Mouse (Mus musculus): Measurements from ENCODE around the gene Limk1.

Limk1 gene

DNA sequence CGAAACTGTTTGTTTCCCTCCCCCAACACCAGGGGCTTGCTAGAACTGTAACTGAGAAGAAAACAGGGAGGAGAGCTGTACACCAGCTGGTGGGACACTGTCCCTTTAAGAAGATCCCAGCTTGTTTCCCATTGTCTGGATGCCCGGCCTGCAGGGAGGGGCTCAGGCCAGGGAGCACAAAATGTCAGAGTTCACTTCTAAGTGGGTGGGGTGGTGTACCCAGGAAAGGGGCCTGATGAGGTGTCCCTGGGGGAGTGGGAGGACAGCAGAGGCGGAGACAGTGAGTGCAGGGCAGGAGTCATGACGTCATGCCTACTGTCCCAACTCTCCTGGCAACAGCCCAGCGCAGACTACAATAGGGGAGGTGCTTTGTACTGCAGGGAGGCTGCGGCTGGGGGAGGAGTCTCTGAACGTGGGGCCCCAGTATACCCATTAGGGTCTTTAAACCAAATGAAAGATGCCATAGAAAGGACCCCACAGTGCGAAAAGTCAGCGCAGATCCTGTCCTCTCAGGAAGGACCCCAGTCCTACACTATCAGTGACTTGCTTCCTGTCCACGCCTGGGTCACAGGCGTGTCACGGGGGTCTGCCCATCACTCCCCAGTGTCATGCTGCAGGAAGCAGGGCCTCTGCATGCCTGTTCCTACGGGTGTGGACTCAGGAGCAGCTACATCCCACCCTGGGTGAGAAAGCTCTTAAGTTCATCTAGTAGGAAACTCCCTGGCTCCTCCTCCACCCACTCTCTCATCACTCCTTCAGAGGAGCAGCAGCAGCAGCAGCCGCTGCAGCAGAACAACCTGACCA, 12.2 kb downstream of the Limk1 start:
- DNase-seq, result peak; percentile 65

DNA sequence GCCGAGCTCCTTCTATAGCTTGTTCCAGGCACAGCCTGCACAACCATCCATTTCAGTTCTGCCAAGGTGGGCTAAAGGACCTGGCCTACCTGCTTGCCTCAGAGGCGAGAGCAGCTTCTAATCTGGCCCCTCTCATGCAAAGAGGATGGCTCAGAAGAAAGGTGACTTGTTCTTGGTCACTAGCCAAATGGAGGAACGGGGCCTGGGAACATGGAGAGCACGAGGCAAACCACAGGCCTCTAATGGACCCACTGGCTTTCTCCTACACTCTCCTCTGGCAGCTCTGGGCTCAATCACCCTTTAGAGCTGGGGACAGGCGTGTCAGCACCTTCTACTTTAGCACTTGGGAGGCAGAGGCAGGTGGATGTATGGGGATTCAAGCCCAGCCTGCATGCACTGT, 13.4 kb downstream of the Limk1 start:
- DNase-seq, result no peak

DNA sequence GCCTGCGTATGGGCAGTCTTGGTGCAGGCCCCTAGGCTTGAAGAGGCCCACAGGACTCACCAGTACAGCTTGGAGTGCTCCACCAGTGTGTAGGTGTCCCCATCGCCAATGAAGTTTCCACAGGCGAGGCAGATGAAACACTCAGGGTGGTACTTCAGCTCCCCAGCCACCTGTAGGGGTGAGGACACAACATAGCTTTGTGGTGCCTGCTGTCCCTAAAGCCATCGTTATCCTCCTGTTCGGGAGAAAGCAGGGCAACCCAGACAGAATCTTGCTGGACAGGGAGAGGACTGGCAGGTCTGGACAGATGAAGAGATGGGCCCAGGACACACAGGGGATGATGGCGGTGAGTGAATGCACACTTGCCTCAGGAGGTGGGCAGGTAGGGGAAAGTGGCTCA, 15.8 kb downstream of the Limk1 start:
- DNase-seq, result no peak

DNA sequence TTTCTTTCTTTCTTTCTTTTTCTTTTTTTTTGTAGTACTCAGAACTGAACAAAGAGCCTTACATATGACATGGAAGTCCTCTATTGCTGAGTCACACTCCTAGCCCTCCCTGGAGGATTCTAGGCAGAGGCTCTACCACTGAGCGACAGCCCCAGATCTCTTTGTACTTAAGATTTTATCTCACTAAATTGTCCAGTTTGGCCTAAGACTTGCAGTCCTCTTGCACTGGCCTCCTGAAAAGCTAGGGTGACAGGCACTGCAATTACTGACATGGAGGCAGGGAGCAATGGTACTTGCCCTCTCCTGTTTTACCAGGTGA, 16.2 kb downstream of the Limk1 start:
- no peak for DNase-seq

DNA sequence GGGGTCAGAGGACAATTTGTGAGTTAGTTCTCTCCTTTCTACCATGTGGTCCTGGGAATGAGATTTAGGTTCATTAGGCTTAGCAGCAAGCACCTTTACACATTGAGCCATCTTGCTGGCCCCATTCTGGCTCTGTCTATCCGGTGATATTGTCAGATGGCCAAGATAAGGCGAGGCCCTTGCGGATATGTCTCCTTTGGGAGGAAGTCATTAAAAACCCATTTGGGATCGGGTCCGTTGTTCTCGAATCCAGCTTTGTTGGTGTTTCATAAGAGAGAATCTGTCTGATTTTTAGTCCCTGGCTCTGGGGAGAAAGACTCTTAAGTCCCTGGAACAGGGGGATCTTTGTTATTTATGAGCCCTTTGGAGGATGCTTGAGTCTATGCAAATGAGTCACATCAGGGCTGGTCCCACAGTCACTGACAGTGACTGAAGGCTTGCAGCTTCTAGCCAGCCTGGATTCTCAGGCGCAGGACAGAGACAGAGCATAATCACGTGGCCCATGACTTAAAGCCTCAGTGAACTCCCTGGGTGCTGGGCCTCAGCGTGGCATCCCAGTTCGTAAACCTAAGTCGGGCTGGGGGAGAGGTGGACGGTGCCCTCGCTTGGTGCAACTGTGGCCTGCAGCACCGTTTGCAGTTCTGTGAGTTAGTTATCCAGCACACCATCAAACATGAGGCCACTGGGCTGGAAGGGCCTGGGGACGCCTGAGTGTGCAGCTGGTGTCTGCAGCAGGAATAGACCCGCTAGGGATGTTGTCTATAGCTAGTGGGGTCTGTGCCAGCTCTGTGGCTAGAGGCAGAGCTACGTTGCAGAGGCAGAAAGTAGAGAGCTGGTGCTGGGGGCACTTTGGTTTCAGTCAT, 16.8 kb downstream of the Limk1 start:
- DNase-seq, result no peak

DNA sequence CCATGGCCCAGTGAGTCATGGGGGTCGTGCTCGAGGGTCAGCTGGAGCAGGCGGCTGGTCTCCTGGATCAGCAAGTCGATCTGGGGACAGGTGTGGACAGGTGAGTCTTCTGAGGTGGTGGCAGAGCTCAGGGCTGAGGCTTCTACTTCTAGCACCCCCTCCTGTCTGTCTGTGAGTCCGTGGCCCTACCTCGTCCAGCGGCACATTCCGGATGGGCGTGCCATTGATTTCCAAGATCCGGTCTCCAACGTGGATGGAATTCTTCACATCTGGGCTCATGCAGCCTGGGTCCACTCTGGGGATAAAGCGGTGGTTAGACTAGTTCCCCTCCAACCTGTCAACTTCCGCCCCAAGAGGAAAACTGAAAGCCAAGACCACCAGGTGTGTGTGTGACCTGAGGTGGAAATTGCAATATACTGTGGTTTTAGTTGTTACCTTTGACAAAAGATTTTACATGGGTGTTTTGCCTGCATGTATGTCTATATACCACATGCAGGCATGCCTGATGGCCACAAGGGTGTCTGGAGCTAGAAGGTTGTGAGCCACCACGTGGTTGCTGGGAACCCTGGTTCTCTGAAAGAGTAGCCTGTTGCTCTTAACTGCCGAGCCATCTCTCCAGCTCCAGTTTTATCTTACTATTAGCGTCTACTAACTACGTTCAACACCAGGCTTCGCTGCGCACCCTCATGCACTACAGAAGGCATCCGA, 19.2 kb downstream of the Limk1 start:
- no peak for DNase-seq

DNA sequence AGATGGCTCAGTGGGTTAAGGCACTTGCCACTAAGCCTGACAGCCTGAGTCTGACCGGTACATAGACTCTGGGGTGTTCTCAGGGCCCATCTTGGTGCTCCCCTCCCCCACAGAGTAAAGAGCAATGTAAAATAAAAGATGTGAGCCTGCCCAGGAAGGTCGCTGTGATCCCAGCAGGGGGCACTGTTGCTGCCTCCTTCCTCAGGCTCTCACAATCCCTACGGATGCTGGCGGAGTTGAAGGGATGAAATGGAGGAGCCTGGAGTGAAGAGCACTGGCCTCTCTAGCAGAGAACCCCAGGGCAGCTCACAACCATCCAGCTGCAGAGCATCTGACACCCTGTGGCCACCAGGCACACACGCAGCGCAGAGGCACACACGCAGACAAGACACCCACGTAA, 19.9 kb downstream of the Limk1 start:
- no peak for DNase-seq

DNA sequence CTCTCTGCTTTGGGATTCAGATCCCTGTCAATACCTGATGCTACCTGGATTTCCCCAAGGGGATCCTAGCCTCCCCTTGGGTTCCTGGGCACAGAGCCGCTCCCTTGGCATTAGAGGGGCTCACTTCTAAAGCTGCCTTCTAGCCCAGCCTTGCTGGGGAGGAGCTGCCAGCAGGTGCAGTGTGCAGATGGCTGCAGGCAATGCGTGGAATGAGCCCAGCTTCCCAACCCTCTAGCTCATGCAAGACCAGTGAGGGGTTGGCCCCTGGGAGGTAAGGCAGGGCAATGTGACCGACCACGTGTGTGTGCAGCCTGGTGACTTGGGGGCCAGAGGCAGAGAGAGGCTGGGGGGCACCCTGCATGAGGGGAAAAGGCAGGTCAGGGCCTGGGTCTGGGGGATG, 31.7 kb downstream of the Limk1 start:
- no peak for DNase-seq

DNA sequence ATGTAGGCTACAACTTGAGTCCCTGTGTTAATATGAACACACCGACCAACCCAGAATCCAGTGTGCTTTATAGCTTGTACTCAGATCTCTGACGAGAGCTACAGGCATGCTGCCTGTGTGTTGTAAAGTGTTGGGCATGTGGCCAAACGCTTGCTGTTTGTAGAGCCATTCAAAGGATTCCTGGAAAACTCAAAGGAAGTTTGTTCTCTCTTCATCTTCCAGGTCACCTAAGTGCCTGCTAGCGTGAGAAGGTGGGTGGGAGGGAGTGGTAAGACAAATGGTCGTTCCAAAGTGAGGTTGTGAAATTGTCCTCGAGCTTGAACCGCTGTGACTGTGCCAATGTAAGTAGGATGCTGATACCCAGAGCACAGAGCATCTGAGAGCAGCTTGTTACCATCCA, 36.4 kb downstream of the Limk1 start:
- DNase-seq, result no peak

DNA sequence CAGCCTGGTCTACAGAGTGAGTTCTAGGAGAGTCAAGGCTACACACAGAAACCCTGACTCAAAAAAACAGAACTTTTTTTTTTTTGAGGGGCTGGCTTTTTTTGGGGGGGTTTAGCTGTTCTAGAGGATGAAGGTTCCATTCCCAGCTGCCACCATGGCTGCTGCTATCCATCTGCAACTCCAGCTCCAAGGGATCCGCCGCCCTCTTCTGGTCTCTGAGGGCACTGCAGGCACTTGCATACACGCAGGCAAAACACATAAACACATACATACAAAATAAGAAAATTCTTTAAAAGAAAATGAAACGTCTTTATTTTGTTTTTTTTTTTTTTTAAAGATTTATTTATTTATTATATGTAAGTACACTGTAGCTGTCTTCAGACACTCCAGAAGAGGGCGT, 37.5 kb downstream of the Limk1 start:
- DNase-seq, result peak; percentile 84

DNA sequence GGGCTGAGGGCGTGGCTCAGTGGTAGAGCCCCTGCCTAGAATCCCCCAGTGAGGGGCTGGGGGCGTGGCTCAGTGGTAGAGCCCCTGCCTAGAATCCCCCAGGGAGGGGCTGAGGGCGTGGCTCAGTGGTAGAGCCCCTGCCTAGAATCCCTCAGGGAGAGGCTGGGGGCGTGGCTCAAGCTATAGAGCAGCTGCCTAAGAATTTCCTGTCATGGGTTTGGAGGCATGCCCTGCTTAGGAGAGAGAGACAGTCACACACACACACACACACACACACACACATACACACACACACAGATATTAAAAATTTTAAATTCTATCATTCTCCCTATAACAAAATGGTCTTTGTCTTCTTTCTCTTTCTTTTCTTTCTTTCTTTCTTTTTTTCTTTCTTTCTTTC, 39.4 kb downstream of the Limk1 start:
- DNase-seq, result peak; percentile 35

DNA sequence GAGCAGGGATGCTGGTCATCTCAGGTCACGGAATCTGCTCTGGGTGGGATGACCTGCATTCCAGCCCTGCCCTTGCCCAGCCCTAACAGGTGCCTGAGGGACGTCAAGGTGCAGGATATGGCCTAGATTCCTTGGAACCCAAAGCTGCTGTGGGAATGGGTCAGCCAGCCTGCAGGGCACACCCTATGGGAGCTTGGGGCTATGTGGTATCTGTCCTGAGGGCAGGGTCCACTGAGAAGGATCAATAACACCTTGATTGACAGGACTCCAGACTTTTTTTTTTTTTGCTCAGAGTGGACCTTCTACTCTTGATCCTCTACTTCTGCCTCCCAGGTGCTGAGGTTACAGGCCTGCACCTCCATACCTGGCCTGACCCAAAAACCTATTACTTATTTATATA, 41.0 kb downstream of the Limk1 start:
- DNase-seq, result no peak

DNA sequence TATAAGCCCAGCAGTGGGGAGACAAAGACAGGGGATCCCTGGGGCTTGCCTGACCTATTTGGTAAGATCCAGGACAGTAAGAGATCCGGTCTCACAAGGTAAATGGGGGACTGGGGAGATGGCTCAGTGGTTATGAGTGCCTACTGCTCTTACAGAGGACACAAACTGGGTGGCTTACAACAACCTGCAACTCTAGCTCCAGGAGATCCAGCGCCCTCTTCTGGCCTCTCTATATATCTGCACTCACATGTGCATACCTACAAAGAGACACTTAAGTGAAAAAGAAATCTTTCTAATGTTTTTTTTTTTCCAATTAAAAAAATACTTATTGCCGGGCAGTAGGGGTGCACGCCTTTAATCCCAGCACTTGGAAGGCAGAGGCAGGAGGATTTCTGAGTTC, 41.9 kb downstream of the Limk1 start:
- no peak for DNase-seq

DNA sequence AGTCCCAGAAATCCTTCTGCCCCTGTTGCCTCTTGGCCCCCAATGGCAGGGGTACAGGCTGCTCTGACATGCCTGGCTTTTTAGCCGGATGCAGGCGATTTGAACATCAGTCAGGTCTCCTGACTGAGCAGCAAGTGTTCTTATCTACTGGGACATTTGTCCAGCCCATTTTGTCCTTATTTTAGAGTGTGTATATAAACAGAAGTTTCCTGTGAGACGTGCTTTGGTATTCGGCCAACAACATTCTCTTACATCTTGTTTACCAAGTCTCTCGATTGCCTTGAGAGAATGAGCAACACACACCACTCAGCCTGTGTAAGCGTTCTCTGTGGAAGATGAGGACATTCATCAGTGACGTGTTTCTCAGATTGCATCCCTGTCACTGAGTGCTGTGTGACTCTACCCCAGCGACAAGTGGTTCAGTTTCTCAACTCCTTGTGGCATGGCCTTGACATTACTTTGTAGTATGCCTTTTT, 43.7 kb downstream of the Limk1 start:
- DNase-seq, result no peak

DNA sequence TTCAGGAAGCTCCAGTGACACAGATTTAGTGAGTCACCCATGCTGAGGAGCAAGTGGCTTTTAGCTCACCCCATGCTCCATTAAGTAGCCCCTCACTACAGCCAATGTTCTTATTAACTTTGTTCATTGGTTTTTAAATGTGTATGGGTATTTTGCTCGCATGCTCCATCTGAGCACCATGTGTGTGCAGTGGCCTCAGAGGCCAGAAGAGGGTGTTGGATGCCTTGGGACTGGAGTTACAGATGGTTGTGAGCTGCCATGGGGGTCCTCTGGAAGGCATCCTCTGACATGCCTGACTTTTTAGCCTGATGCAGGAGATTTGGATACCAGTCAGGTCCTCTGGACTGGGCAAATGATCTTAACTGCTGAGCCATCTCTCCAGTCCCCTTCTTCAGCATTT, 44.3 kb downstream of the Limk1 start:
- DNase-seq, result no peak

DNA sequence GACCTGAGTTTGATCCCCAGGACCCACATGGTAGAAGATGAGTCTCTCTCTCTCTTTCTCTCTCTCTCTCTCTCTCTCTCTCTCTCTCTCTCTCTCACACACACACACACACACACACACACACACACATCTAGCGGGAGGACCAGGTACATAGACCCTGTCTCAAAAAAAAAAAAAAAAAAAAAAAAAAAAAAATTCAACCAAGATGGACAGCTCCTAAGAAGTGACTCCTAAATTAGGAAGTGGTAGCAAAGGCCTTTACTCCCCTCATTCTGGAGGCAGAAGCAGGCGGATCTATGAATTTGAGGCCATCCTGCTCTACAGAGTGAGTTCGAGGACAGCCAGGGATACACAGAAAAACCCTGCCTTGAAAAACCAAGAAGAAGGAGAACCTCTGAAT, 48.0 kb downstream of the Limk1 start:
- no peak for DNase-seq

DNA sequence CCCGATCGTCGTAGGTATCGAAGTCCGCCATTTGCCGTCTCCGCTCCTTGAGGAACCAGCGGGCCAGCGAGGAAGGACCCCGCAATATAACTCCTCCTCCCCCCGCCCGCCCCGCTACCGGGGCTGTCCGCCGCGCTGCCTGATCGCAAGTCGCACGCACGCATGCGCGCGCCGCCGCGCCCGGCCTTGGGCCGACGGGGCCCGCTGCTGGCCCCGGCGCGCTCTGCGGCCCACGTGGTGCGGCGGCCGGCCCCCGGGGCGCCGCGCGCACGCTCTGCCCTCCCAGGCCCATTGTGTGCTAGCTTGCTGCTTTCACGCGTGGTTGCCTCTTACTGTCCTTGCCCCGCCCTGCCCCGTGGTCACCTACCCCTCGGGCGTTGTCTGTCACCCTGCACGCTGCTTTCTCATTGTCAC, 49.1 kb downstream of the Limk1 start, which contains the start of gene Eif4h:
TSS of gene Eif4h (minus strand) at position 222 of the 414 bp plus-strand sequence.
- DNase-seq, result peak; percentile 98

DNA sequence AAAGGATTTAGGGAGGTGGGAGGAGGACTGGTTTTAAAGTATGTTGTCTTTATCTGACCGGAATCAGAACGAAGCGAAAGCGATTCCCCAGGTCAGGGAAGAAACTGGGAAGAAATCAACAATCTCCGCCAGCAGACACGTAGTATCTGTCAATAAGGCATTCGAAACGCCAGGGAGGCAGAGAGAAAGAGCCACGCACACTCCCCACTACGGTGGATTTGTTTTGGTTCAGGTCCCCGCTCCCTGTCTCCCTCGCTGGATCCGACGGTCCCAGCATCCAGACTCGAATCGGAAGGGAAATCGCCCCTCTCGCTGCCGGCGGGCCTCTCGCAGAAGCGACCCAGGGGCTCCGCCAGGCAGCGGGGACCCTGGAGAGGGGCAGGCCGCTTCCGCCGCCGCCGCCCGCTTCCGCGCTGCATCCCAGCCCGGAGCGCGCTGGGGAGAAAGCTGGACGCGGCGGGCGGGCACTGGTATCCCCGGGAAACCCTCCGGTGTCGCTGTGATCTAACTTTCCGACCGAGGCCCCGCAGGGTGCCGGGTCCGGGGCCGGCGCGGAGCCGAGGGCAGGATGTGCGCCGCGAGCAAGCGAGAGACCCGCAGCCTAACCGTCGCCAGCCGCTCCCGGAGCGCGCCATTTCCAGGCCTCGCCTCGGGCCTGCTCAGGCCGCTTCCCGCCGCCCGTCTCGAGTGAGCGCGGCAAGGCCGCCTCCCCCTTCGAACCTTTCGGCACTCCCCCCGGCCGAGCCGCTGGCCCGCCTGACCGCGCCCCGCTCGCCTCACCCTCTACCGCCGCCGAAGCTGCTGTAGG, 49.7 kb downstream of the Limk1 start:
- DNase-seq, result peak; percentile 77

DNA sequence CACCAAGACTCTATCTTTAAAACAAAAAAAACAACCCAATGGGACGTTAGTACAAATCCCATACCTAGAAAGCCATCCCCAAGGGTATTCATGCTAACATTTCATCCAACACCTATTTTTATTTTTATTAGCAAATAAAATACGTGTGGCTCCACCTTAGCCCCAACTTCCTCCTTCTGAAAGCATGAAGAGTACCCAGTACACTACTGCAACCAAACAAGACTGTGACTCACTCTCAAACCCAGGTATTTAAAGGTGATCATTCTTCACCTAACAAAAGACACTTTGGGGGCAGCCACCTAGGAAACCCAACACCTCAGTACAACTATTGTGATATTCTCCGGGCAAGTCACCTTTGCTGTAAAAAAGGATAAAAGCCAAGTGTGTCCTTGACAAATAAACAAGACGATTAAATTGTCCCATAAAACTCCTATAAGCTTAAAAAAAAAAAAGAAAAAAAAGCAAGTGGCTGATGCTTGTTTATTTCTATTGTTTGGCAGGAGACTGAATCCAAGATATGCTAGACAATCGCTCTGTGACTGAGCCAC, 50.5 kb downstream of the Limk1 start:
- DNase-seq, result no peak

DNA sequence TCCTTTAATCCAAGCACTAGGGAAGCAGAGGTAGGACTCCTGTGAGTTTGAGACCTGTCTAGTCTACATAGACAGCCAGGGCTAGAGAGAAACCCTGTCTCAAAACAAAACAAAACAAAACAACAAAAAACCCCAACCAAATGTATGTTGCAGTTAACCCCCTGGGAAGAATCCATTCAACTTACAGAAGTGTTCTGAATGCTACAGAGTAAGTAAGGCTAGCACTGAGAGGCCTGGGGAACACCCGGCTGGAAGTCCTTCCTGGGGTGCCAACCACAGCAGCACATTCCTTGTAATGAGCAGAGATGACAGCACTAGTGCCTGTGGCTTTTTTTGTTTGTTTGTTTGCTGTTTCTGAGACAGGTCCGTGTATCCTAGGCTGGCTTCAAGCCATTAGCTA, 55.6 kb downstream of the Limk1 start:
- DNase-seq, result no peak

DNA sequence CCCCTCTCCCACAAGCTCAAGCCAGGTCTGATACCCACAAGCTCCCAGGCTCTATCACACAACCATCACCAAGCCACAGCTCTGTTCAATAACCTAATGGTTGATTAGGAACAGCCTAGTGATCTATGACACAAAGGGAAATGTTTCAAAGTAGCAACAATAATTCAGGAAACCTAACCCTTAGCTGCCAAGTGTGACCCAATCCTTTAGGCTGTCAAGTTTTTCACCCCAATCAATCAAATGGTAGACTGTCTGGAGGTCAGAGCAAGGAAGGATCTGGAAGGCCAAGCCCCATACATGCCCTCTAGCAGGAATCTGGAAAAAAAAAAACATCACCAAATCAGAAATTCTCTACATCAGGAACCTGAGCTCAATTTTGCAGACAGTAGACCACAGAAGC, 57.6 kb downstream of the Limk1 start:
- DNase-seq, result no peak

DNA sequence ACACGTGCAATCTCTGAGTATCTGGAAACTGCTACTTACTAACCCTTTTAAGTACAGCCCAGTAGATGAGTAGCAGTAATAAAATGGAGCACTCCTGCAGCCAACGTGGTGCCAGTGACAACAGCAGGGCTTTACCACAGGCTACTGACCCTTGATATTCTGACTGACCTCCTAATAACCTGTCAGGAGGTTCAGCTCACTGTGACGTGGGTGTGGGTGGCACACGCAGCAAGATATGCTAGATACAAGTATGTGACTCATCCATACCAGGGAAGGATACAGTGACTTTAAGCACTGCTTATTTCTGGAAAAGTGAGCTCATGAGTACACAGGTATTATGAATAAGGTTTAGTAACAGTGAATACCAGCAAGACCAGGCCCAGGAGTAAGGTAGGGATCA, 58.9 kb downstream of the Limk1 start:
- no peak for DNase-seq
